Mouse (Mus musculus) spleen, postnatal 4 days (tissue): Measurements from ENCODE around the gene Pde6c.
A peak's percentile ranks its signal among the peaks of the same experiment; 100 is the strongest.

Source experiments
- DNase-seq, 2 experiments: peaks; one replicate each; pipeline ENCODE4 v3.0.0; 2022; ENCODE audit warnings: low spot score in 2 of 2

Pde6c gene

GRCm38 (mm10) chr19:38143540-38144271 is 11.1 kb downstream of the Pde6c start:
- no peak for DNase-seq

GRCm38 (mm10) chr19:38156243-38156642 is 23.7 kb downstream of the Pde6c start:
- DNase-seq, result no peak

DNA sequence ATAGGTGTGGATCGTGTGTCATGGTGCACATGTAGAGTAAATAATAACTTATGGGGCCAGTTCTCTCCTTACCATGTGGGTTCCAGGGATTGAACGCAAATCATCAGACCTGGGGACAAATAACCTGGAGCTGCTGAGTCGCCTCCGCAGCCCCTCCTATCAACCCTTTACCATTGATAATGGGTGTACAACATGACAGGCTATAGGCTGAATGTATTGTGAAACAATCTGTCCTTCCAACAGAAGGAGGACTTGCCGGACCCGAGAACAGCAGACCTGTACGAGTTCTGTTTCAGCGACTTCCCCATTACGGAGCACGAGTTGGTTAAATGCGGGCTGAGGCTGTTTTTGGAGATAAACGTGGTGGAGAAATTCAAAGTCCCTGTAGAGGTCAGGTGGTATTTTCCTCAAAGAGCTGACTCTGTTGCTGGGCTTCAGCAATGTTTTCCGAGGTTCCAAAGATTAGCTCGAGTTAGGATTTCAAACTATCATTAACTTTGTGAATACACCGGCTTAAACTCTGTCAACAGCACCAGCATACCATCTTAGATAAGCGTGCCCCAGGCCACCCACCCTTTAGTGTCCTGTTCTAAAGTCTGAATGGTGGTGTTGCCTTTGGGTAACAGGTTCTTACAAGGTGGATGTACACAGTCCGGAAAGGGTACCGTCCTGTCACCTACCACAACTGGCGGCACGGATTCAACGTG is 29.2 kb downstream of the Pde6c start:
- DNase-seq, result no peak

- no peak for DNase-seq
Observed at GRCm38 (mm10) chr19:38164633-38165032, 32.1 kb downstream of the Pde6c start.

DNA sequence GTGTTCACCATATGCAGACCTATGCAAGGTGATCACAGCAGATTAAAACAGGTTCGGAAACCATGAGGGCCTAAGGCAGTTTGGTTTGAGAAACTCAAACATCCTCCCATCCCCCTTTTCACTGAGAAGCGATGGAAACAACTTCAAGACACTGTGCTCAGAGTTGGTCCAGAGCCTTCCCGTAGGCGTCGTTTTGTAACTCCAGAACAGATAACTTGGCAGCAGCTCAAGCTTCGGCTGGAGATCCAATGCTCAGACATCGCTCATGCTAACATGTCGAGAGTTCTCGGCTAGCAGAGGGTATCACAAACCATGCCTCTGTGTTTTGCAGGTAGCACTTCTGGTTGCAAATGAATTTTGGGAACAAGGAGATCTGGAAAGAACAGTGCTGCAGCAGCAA is 47.1 kb downstream of the Pde6c start:
- DNase-seq, result no peak

GRCm38 (mm10) chr19:38186631-38187344 is 54.2 kb downstream of the Pde6c start:
- no peak for DNase-seq

- no peak for DNase-seq
Observed at GRCm38 (mm10) chr19:38187345-38187680, 54.7 kb downstream of the Pde6c start.

DNA sequence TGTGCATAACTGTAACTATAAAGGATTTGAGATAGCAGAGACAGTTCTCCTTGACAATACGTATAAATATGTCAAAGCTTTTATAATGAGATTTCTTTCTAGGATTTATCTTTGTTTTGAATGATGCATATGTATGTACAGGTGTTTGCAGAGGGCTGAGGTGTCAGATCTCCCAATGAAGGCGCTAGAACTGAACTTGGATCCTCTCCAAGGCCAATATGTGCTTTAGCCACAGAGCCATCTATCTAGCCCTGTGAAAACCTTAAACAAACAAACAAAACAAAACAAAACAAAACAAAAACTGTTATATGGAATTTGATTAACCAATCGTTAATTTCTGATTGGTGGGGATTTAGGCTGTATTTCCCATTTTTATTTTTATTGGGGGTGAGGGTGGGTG is 58.0 kb downstream of the Pde6c start:
- DNase-seq, result no peak

GRCm38 (mm10) chr19:38191446-38191845 is 58.9 kb downstream of the Pde6c start:
- no peak for DNase-seq

GRCm38 (mm10) chr19:38195245-38195644 is 62.7 kb downstream of the Pde6c start:
- DNase-seq, result no peak

DNA sequence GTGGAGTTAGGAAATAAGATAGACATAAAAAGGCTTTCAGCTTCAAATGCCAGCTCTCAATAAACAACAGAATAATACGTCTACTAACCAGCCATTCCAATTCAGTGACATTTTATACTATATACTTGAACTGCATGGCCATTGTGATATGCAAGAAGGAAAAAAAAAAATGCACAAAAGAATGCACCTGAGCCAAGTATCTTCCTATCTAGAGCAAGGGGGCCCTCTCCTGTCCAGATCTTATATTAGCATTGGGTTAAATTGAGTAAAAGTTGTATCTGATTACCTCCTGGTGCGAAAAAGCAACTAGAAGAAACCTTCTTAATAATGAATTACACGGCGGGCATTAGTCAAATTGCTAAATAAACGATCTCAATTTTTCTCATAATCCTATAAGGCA is 66.2 kb downstream of the Pde6c start:
- DNase-seq, result no peak

GRCm38 (mm10) chr19:38206669-38207068 is 74.1 kb downstream of the Pde6c start:
- no peak for DNase-seq

GRCm38 (mm10) chr19:38217696-38218095 is 85.1 kb downstream of the Pde6c start:
- no peak for DNase-seq

DNA sequence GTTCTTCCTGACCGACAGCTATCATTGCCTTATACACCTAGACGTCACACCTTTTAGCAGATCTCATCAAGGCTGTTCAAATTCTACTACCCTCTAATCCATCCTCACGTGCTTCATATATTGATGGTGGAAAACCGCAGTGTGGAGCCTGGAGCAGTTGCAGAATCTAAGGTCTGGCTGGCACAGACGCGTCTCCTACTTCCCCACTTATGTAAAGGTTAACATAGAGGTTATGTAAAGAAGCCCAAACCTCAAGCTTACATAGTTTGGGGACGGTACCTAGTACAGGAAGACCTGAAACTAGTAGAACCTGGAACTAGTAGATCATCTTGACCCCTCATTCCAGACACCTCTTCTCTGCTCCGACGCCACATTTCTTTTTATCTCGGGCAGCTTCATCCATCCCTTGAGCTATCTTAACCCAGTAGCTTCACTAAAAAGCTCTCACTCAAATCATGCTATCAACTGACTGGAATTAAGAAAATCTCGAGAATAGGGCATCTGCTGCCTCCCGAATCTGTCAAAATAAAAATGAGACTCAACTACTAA is 90.8 kb downstream of the Pde6c start:
- no peak for DNase-seq

- DNase-seq, result peak; percentile 84 to 93
Observed at GRCm38 (mm10) chr19:38223905-38224684, 91.5 kb downstream of the Pde6c start, which contains the start of gene Fra10ac1. Gene Fra10ac1, minus strand, starts transcription at chr19:38224156.

DNA sequence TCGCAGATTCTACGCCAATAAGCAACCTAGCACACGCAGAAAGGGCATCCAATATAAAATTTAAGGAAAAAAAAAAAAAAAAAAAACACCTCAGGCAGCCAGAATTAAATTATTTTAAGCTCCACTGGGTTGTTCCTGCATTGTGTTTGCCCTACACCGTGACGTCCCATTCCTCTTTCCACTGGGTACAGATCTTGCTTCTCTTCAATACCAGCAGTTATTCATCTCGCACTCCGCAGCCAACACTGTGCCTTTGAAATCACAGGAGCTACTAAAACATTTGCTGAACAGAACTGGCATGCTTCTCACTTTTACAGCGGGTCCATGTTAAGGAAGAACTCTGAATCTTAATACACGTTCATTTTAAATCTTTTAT is 92.1 kb downstream of the Pde6c start:
- DNase-seq, result no peak

- DNase-seq, result no peak
Observed at GRCm38 (mm10) chr19:38228699-38229098, 96.1 kb downstream of the Pde6c start.

DNA sequence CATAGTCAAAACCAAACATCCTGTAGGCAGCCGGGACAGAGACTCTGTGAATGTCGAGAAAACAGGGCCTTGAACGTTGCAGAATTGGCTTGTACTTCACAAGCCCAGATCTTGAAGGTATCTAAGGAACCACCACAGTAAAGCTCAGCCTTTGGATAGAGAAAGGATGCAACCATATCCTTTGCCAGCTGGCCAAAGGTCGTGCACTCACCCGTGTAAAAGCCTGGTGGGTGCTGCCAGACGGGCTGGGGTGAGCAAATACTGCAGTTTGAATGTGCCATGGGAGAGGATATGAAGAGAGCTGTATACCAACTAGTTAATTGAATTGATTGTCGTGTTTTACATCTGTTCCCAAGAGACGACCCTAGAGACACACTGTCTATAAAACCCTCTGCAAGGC is 99.5 kb downstream of the Pde6c start:
- DNase-seq, result no peak

- DNase-seq, result no peak
Observed at GRCm38 (mm10) chr19:38232516-38232915, 99.9 kb downstream of the Pde6c start.
